Mouse (Mus musculus) bone marrow macrophage, adult 2 months (primary cell): ENCODE data around the gene Tmem88.

ENCODE experiments used
- CTCF ChIP-seq: IDR thresholded peaks from 2 replicates; pipeline ENCODE4 v1.5.1; 2012; ENCODE audit warnings: low read depth, mild to moderate bottlenecking, low read length, moderate library complexity
- POLR2A ChIP-seq: IDR thresholded peaks from 2 replicates; pipeline ENCODE4 v1.6.1; 2012; ENCODE audit warnings: mild to moderate bottlenecking, low read depth, low read length, borderline replicate concordance

DNA sequence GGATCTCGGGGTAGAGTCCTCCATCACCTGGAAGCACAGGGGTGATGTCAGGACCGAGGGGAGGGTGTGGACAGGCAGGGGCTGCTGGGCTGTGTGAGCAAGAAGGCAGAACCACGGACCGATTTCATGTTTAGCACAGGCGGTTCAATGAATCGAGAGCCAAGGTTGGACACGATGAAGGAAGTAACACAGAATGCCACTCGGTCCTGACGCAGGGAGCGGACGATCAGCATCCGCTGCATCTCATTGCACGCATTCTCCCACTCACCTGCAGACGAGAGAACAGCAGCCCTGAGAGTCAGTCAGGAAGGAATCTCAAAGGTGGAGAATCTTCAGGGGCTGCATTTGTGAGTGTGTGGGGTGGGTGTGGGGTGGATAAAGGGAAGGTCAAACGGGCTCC lies 32.6 kb upstream of the Tmem88 start:
- TF ChIP-seq CTCF: no peak
- TF ChIP-seq POLR2A: no peak
